Mouse (Mus musculus): ENCODE data around the gene Vrk2. TPM values are rescaled to one million over a fixed set of nuclear protein-coding genes. Genes with fewer than 3 reads are reported as not detected.
A peak's percentile ranks its signal among the peaks of the same experiment; 100 is the strongest.

Gene Vrk2
- polyA plus RNA-seq (2012; rRNA removed), result 2.6 and 2.7 TPM in 2 replicates

DNA sequence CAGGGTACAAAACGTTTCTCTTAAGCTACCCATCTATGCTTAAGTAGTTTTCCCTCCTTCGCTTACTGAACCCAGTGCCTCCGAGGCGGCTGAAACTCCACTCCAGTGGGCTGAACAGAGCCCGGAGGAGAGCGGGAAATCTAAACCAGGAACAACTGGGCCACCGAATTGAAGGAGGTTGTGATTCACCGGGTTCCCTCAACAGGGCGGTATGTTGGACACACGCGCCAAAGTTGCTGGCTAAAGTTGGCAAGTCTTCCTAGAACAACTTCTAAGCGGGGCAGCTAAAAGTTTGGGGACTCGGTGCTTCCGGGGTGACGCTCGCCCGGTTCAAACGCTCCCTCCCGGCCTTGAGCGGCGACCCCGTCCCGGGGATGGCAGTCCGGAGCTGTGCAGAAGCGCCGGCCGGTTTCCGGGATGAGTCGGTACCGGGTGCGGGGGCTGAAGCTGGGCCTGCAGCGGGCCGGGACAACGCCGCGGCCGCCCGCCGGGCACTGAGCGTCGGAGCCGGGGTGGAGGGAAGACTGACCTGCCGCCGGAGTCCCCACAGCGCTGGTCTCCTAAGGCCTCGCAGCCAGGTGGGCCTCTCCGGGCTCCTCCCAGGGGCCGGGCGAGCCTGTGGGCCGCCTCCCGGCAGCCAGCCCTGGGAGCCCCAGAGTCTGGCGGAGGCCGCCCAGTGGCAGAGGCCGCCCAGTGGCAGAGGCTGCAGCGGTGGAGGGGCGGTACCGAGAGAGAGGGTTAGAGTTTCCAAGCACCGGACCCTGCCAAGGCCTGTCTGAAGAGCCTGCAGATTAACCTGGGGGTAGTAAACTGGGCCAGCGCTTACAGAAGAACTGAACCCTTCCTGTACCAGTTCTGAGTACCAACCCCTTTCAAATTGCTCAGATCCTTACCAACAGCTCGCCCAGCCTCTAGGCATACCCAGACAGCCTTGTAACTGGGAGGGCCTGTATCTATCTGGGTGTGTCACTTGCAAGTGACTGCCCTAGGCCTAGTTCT, at the start of gene Vrk2, which contains the start of gene Gm6899:
TSS of gene Vrk2 (minus strand) at position 939 of the 999 bp plus-strand sequence.
TSS of gene Gm6899 (plus strand) at position 181 of the 999 bp plus-strand sequence.
- TF ChIP-seq CTCF (IDR thresholded peaks at IDR 0.05; ENCODE audit: extremely low read depth, insufficient read depth, low read length), result no peak
- TF ChIP-seq POLR2A (IDR thresholded peaks at IDR 0.05; ENCODE audit: extremely low read depth, insufficient read depth, low read length), result no peak
- Histone ChIP-seq H3K4me1 (ENCODE audit: control insufficient read depth, insufficient read depth, low read length) (peaks cover 1% of the 10 kb centered on the region; the same call in 1 of the 2 replicates), H3K27ac (ENCODE audit: insufficient read depth, low read length) (peak within 1 kb of the TSS; percentile 84), H3K4me3 (ENCODE audit: insufficient read depth, low read length) (peak within 1 kb of the TSS; percentile 41)

GRCm38 (mm10) chr11:26642141-26642540, 48.3 kb upstream of the Vrk2 start:
- Histone ChIP-seq H3K4me3 (ENCODE audit: insufficient read depth, low read length) (no peak overlapping the region), H3K27ac (ENCODE audit: insufficient read depth, low read length) (no peak overlapping the region), H3K4me1 (ENCODE audit: control insufficient read depth, insufficient read depth, low read length) (no peaks in the 10 kb centered on the region)
- TF ChIP-seq CTCF (IDR thresholded peaks at IDR 0.05; ENCODE audit: extremely low read depth, insufficient read depth, low read length), result no peak
- TF ChIP-seq POLR2A (IDR thresholded peaks at IDR 0.05; ENCODE audit: extremely low read depth, insufficient read depth, low read length), result no peak

- H3K4me1 ChIP-seq (ENCODE audit: control insufficient read depth, insufficient read depth, low read length), result no peaks in the 10 kb centered on the region
- H3K27ac ChIP-seq (ENCODE audit: insufficient read depth, low read length), result no peak overlapping the region
Measured at GRCm38 (mm10) chr11:26640314-26640785, 46.6 kb upstream of the Vrk2 start.

DNA sequence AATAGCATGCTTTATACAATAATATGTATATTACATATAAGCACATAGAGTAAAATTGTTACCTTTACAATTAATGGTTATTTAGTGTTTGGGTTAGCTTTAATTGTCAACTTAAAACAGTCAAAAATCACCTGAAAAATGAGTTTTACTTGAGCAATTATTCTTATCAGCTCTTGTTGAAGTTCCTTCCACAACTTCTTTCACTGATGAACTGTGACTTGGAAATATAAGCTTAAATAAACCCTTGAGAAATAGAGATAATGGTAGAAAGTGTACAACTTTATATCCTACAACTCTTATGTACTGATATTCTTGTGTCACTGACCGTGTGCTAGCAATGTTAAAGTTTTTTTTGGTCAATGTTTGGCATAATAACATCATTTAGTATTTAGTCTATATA, 42.4 kb upstream of the Vrk2 start:
- Histone ChIP-seq H3K4me3 (ENCODE audit: insufficient read depth, low read length) (no peak overlapping the region), H3K4me1 (ENCODE audit: control insufficient read depth, insufficient read depth, low read length) (no peaks in the 10 kb centered on the region)
- no peak for TF ChIP-seq CTCF (IDR thresholded peaks at IDR 0.05; ENCODE audit: extremely low read depth, insufficient read depth, low read length)
- TF ChIP-seq POLR2A (IDR thresholded peaks at IDR 0.05; ENCODE audit: extremely low read depth, insufficient read depth, low read length), result no peak

More at GRCm38 (mm10) chr11:26640314-26640785, 46.6 kb upstream of the Vrk2 start:
- TF ChIP-seq POLR2A (IDR thresholded peaks at IDR 0.05; ENCODE audit: extremely low read depth, insufficient read depth, low read length), result no peak
- no peak for TF ChIP-seq CTCF (IDR thresholded peaks at IDR 0.05; ENCODE audit: extremely low read depth, insufficient read depth, low read length)
- H3K4me3 ChIP-seq (ENCODE audit: insufficient read depth, low read length), result no peak overlapping the region

GRCm38 (mm10) chr11:26622727-26623126, 28.9 kb upstream of the Vrk2 start:
- Histone ChIP-seq H3K27ac (ENCODE audit: insufficient read depth, low read length) (no peak overlapping the region), H3K4me1 (ENCODE audit: control insufficient read depth, insufficient read depth, low read length) (no peaks in the 10 kb centered on the region), H3K4me3 (ENCODE audit: insufficient read depth, low read length) (no peak overlapping the region)
- no peak for TF ChIP-seq POLR2A (IDR thresholded peaks at IDR 0.05; ENCODE audit: extremely low read depth, insufficient read depth, low read length)
- no peak for TF ChIP-seq CTCF (IDR thresholded peaks at IDR 0.05; ENCODE audit: extremely low read depth, insufficient read depth, low read length)

More for the DNA sequence above, 42.4 kb upstream of the Vrk2 start:
- H3K27ac ChIP-seq (ENCODE audit: insufficient read depth, low read length), result no peak overlapping the region

GRCm38 (mm10) chr11:26618475-26619223, 24.9 kb upstream of the Vrk2 start:
- Histone ChIP-seq H3K27ac (ENCODE audit: insufficient read depth, low read length) (no peak overlapping the region), H3K4me1 (ENCODE audit: control insufficient read depth, insufficient read depth, low read length) (no peaks in the 10 kb centered on the region), H3K4me3 (ENCODE audit: insufficient read depth, low read length) (no peak overlapping the region)
- no peak for TF ChIP-seq CTCF (IDR thresholded peaks at IDR 0.05; ENCODE audit: extremely low read depth, insufficient read depth, low read length)
- TF ChIP-seq POLR2A (IDR thresholded peaks at IDR 0.05; ENCODE audit: extremely low read depth, insufficient read depth, low read length), result no peak

DNA sequence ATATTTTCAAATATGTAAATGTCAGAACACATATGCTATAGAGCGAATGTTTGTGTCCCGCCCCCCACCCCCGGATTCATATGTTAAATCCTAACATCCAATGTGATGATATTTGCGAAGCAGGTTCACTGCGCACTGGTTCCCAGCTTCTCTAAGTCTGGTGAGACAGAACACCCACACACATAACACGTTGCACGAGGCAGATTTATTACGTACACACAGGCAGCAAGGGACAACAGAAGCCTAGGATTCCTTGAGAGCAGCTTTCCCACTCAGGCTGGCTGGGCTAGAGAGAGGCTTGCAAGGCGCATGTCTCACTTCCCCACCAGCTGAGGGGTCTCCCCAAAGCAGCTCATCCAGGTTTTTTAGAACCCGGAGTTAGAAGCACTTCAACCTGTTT, 15.0 kb upstream of the Vrk2 start:
- no peak overlapping the region for H3K27ac ChIP-seq (ENCODE audit: insufficient read depth, low read length)
- H3K4me3 ChIP-seq (ENCODE audit: insufficient read depth, low read length), result no peak overlapping the region
- TF ChIP-seq POLR2A (IDR thresholded peaks at IDR 0.05; ENCODE audit: extremely low read depth, insufficient read depth, low read length), result no peak
- no peak for TF ChIP-seq CTCF (IDR thresholded peaks at IDR 0.05; ENCODE audit: extremely low read depth, insufficient read depth, low read length)
- H3K4me1 ChIP-seq (ENCODE audit: control insufficient read depth, insufficient read depth, low read length), result no peaks in the 10 kb centered on the region

GRCm38 (mm10) chr11:26604061-26604655, 10.4 kb upstream of the Vrk2 start:
- Histone ChIP-seq H3K4me3 (ENCODE audit: insufficient read depth, low read length) (no peak overlapping the region), H3K27ac (ENCODE audit: insufficient read depth, low read length) (no peak overlapping the region)
- no peak for TF ChIP-seq POLR2A (IDR thresholded peaks at IDR 0.05; ENCODE audit: extremely low read depth, insufficient read depth, low read length)
- no peak for TF ChIP-seq CTCF (IDR thresholded peaks at IDR 0.05; ENCODE audit: extremely low read depth, insufficient read depth, low read length)

More at GRCm38 (mm10) chr11:26604061-26604655, 10.4 kb upstream of the Vrk2 start:
- H3K4me1 ChIP-seq (ENCODE audit: control insufficient read depth, insufficient read depth, low read length), result no peaks in the 10 kb centered on the region
